Mouse (Mus musculus): ENCODE measurements at regions not wholly inside any gene's neighbourhood (a gene's known extent, or its start where the extent isn't known, plus 50 kb on each side); places are given as distances from the start of the nearest gene placed in this dataset.

GRCm38 (mm10) chr1:98306363-98306762, 114.6 kb upstream of the Slco6d1 start:
- no peak overlapping the region for H3K27ac ChIP-seq (ENCODE audit: low read depth, low read length)
- 71% methylated on average over 1 of the region's 1 CpGs for WGBS
- no peak overlapping the region for H3K9ac ChIP-seq (ENCODE audit: low read depth, low read length)
- no peaks in the 10 kb centered on the region for H3K36me3 ChIP-seq (ENCODE audit: control insufficient read depth, insufficient read depth, low read length)
- no peak overlapping the region for H3K4me3 ChIP-seq (ENCODE audit: low read length)
- 0 out of 2 replicates have a peak, but pooled peaks have one; percentile 40 for ATAC-seq
- no peaks in the 10 kb centered on the region for H3K27me3 ChIP-seq (replicated peaks; ENCODE audit: control insufficient read depth, insufficient read depth, low read length)
- H3K9me3 ChIP-seq (ENCODE audit: control insufficient read depth, low read length): no peaks in the 10 kb centered on the region
- no peaks in the 10 kb centered on the region for H3K4me1 ChIP-seq (ENCODE audit: control insufficient read depth, insufficient read depth, low read depth, low read length)
- no peak overlapping the region for H3K4me2 ChIP-seq (ENCODE audit: low read length)

- WGBS: 100% methylated on average over 2 of the region's 2 CpGs
- Histone ChIP-seq H3K9me3 (ENCODE audit: control insufficient read depth, low read length) (no peaks in the 10 kb centered on the region), H3K4me2 (ENCODE audit: low read length) (no peak overlapping the region), H3K4me1 (ENCODE audit: control insufficient read depth, insufficient read depth, low read depth, low read length) (no peaks in the 10 kb centered on the region), H3K4me3 (ENCODE audit: low read length) (no peak overlapping the region), H3K27me3 (replicated peaks; ENCODE audit: control insufficient read depth, insufficient read depth, low read length) (no peaks in the 10 kb centered on the region), H3K36me3 (ENCODE audit: control insufficient read depth, insufficient read depth, low read length) (no peaks in the 10 kb centered on the region), H3K27ac (ENCODE audit: low read depth, low read length) (no peak overlapping the region), H3K9ac (ENCODE audit: low read depth, low read length) (no peak overlapping the region)
- ATAC-seq: no peak
These were observed 113.4 kb upstream of the Slco6d1 start for GRCm38 (mm10) chr1:98307519-98307918.

- 69% methylated on average over 1 of the region's 1 CpGs for WGBS
- no peak overlapping the region for H3K27ac ChIP-seq (ENCODE audit: low read depth, low read length)
- no peak overlapping the region for H3K4me3 ChIP-seq (ENCODE audit: low read length)
- no peaks in the 10 kb centered on the region for H3K4me1 ChIP-seq (ENCODE audit: control insufficient read depth, insufficient read depth, low read depth, low read length)
- no peaks in the 10 kb centered on the region for H3K36me3 ChIP-seq (ENCODE audit: control insufficient read depth, insufficient read depth, low read length)
- no peak for ATAC-seq
- H3K4me2 ChIP-seq (ENCODE audit: low read length): no peak overlapping the region
- no peak overlapping the region for H3K9ac ChIP-seq (ENCODE audit: low read depth, low read length)
- no peaks in the 10 kb centered on the region for H3K9me3 ChIP-seq (ENCODE audit: control insufficient read depth, low read length)
- H3K27me3 ChIP-seq (replicated peaks; ENCODE audit: control insufficient read depth, insufficient read depth, low read length): no peaks in the 10 kb centered on the region
These were observed 111.0 kb upstream of the Slco6d1 start for GRCm38 (mm10) chr1:98309894-98310293.

GRCm38 (mm10) chr1:98350095-98350549, 70.8 kb upstream of the Slco6d1 start:
- no peaks in the 10 kb centered on the region for H3K9me3 ChIP-seq (ENCODE audit: control insufficient read depth, low read length)
- no peaks in the 10 kb centered on the region for H3K36me3 ChIP-seq (ENCODE audit: control insufficient read depth, insufficient read depth, low read length)
- H3K4me3 ChIP-seq (ENCODE audit: low read length): no peak overlapping the region
- no peak overlapping the region for H3K9ac ChIP-seq (ENCODE audit: low read depth, low read length)
- 24% methylated on average over 4 of the region's 4 CpGs for WGBS
- no peak overlapping the region for H3K4me2 ChIP-seq (ENCODE audit: low read length)
- H3K27me3 ChIP-seq (replicated peaks; ENCODE audit: control insufficient read depth, insufficient read depth, low read length): no peaks in the 10 kb centered on the region
- peak; percentile 89 for ATAC-seq
- peaks cover 2% of the 10 kb centered on the region; the same call in 1 of the 2 replicates for H3K4me1 ChIP-seq (ENCODE audit: control insufficient read depth, insufficient read depth, low read depth, low read length)
- no peak overlapping the region for H3K27ac ChIP-seq (ENCODE audit: low read depth, low read length)

GRCm38 (mm10) chr1:98350725-98351124, 70.2 kb upstream of the Slco6d1 start:
- Histone ChIP-seq H3K9ac (ENCODE audit: low read depth, low read length) (no peak overlapping the region), H3K9me3 (ENCODE audit: control insufficient read depth, low read length) (no peaks in the 10 kb centered on the region), H3K27me3 (replicated peaks; ENCODE audit: control insufficient read depth, insufficient read depth, low read length) (no peaks in the 10 kb centered on the region), H3K4me2 (ENCODE audit: low read length) (no peak overlapping the region), H3K4me1 (ENCODE audit: control insufficient read depth, insufficient read depth, low read depth, low read length) (peaks cover 2% of the 10 kb centered on the region; the same call in 1 of the 2 replicates), H3K27ac (ENCODE audit: low read depth, low read length) (no peak overlapping the region), H3K4me3 (ENCODE audit: low read length) (no peak overlapping the region), H3K36me3 (ENCODE audit: control insufficient read depth, insufficient read depth, low read length) (no peaks in the 10 kb centered on the region)
- WGBS: 82% methylated on average over 2 of the region's 2 CpGs
- ATAC-seq: no peak

GRCm38 (mm10) chr1:98351530-98351929, 69.4 kb upstream of the Slco6d1 start:
- ATAC-seq: no peak
- no peak overlapping the region for H3K4me2 ChIP-seq (ENCODE audit: low read length)
- H3K9me3 ChIP-seq (ENCODE audit: control insufficient read depth, low read length): no peaks in the 10 kb centered on the region
- no peaks in the 10 kb centered on the region for H3K27me3 ChIP-seq (replicated peaks; ENCODE audit: control insufficient read depth, insufficient read depth, low read length)
- H3K4me3 ChIP-seq (ENCODE audit: low read length): no peak overlapping the region
- no peaks in the 10 kb centered on the region for H3K36me3 ChIP-seq (ENCODE audit: control insufficient read depth, insufficient read depth, low read length)
- H3K4me1 ChIP-seq (ENCODE audit: control insufficient read depth, insufficient read depth, low read depth, low read length): peaks cover 2% of the 10 kb centered on the region; the same call in 1 of the 2 replicates
- no peak overlapping the region for H3K9ac ChIP-seq (ENCODE audit: low read depth, low read length)
- H3K27ac ChIP-seq (ENCODE audit: low read depth, low read length): no peak overlapping the region
- 80% methylated on average over 2 of the region's 2 CpGs for WGBS
